Mouse (Mus musculus) heart, adult 11 months (tissue): Measurements from ENCODE around the gene Adam33.

Experiments used
- DNase-seq: peaks from one replicate; pipeline ENCODE4 v3.0.0; 2022

Adam33 gene

DNA sequence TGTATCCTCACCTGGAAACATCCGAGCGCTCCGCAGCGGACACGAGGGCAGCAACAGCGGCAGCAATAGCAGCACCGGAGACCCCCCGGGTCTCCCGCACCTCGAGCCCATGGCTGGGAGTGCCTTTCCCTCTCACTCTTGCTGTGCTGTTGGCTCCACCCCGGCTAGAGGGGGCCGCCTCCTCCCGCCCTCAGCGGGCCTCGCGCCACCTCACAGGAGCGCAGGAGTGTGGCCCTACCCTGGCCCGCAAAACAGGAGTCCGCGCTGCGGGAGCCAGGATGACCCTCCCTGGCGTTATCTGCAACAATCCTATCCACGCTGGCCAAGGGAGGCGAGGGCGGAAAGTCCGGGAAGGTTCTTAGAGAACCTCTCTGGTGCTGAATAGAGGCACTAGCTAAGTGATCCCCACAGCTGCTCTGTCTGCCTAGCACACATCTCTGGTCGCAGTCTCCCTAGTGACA is at the start of gene Adam33:
Gene Adam33 (minus strand): TSS at position 411 of the 461 bp plus-strand sequence.
- DNase-seq, result no peak

DNA sequence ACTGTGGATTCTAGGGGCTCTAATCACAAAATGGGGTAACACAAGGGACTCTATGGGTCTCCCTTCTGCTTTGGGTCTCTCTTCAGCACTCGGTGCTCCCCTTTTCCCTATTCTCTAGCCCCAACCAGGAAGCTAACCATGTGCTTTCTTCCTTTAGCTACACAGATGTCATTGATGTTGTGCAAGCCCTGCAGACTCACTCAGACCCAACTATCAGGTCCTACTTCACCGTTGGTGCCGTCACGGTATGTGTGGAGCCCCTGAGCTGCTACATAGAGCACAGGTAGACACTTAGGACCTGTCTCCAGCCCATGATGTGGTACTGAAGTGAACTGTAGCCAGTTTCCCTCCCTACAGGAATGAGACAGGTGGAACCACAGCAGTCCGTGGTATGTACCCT is 42.4 kb upstream of the Adam33 start:
- peak; percentile 88 for DNase-seq

DNA sequence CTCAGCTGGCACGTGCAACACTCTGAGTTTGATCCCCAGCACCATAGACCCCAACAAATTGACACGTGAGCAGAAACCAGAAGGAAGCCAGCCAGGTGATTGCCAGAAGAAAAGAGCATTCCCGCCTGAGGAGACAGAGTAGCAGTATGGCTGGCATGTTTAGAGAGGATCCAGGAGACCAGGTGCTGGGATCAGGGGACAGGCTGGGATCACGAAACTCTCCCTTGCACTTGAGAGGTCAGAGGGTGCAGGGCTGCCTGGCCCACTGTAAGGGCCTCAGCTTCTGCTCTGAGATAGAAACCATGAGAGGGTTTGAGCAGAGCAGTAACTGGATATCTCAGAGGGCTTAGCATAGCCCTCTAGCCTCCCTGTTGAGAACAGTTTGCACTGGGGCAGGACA is 41.4 kb upstream of the Adam33 start:
- DNase-seq, result peak; percentile 90

DNA sequence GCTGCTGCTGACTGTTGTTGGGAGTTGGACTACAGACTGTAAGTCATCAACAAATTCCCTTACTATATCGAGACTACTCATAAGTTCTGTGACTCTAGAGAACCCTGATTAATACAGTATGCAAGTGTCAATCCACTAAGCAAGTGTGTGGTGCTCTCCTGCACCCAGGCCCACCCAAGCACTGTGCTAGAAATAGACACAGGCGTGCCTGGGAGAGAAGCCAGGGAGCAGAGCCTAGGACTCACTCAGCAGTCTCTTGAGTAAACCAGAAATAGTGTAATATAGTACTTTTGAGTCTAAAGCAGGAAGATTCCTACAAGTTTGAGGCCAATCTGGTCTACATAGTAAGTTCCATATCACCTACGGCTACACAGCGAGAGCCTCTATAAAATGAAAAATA is 40.4 kb upstream of the Adam33 start:
- DNase-seq, result peak; percentile 94

DNA sequence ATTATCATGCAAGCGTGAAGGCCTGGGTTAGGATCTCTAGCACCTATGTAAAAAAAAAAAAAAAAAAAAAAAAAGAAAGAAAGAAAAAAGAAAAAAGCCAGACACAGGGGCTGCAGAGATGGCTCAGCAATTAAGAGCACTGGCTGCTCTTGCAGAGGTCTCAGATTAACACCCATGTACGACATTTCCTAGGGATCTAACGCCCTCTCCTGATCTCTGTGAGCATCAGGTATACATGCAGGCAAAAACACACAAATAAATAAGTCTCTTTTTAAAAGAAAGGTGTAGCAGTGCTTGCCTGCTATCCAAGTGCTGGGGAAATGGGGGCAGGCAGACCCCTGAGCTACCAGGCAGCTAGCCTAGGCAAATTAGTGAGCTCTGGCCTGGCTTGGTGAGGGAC is 37.9 kb upstream of the Adam33 start:
- DNase-seq, result no peak

DNA sequence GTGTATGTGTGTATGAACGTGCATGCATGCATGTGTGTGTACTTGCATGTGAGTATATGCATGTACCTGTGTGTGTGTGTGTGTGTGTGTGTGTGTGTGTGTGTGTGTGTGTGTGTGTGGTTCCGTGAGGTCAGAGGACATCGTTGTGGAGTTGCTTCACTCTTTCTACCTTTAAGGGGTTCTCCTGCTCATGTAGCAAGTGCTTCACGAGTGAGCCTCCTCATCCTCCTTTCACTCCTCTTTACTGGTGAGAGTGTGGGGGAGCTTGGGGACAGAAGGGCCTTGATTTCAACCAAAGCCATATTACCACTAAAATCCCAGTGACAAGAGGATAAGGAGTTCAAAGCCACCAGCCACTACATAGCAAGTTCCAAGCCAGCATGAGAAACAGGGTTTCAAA is 33.5 kb upstream of the Adam33 start:
- DNase-seq, result peak; percentile 64

DNA sequence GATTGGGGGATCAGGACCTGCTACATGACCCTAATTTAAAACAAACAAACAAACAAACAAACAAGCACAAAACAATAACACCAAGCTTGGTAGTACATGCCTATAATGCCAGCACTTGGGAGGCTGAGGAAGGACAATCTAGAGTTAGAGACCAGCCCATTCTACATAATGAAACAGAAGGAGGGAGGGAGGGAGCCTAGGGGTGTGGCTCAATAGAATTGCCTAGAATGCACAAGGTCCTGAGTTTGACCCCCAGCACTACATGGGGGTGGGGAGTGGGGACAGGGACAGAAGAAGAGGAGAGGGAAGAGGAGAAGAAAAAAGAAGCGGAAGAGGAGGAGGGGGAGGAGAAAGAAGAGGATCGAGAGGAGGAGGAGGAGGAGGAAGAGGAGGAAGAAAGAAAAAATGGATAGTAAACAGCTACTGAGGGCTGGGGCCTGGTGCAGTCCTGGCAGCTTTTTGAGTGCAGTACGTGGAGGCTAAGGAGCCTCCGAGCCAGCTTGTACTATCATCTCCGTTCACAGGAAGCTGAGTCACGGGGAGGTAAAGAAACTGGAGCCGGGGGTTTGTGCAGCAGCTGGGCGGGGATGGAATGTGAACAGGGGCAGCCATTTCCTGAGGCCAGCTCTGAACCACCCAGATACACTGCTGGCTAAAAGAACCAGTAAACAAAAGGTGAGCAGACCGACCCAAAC is 32.6 kb upstream of the Adam33 start:
- DNase-seq, result peak; percentile 99

DNA sequence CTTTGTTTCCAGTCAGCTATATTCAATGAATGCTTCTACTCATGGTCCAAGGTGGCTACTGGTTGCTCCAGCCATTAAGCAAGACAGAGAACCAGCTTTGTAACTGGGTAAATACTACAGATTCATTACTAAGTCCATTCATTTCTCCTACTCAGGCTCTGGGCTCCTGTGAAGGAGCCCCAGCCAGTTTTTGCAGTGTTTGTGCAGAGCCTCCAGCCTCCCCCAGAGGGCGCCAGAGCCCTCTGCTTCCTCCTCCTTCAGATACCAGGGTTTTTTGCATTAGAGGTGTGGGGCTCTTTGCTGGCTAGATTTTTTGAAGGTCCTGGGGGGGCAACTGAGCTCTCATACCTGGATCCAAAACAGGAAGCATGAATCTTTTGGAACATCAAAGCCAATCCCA is 31.2 kb upstream of the Adam33 start:
- peak; percentile 97 for DNase-seq

DNA sequence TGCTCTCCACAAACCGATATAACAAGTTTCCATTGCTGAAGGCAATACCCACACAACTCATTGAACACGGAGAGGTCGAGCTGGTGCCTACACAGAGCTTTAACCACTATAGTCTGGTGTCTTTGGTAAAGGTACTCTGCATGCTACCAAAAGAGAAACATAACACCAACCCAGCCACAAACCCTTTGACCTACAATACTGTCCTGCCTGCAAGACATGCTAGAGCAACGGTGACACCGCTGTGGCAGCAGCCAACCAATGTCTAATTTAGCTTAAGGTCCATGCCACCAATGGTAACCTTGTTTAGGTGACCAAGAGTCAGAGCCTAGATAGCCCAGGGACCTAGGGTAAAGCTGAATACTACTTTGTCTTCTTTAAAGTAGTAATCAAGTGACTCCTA is 30.0 kb upstream of the Adam33 start:
- DNase-seq, result peak; percentile 65

DNA sequence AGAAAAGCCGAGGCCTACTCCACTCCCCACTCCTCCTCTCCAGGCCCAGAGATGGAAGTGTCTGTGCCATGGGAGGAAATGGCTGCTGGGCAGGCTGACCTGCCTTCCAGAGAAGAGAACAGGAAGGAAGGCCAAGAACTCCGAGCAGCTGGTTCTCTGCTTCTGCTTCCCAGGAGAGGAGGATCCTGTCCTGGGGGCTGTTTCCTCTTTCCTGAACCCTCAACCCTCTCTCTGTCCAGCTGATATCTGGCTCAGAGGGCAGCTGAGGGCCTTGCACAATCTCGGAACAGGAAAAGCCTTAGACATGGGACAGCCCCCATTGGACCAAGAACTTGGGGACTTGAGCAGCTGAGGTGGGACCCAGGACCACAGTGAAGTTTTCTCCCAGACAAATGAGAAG is 27.2 kb upstream of the Adam33 start:
- DNase-seq, result peak; percentile 99

DNA sequence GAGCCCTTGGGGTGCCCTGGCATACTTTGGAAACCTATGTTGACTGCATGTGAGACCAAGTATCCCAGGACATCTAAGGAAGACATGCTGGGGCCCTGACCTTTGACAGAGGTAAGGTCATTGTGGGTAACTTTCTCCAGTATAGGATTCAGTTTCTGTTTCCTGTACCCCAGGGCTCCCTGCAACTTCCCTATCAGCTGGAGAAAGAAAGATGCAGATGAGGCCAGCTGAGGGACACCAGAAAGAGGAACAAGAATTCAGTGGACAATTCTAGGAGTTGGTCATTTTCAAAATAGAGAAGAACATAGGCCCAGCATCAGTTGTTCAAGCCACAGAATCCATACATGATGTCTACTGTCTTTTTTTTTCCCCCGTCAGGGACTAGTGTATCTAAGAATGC is 26.0 kb upstream of the Adam33 start:
- DNase-seq, result peak; percentile 95

DNA sequence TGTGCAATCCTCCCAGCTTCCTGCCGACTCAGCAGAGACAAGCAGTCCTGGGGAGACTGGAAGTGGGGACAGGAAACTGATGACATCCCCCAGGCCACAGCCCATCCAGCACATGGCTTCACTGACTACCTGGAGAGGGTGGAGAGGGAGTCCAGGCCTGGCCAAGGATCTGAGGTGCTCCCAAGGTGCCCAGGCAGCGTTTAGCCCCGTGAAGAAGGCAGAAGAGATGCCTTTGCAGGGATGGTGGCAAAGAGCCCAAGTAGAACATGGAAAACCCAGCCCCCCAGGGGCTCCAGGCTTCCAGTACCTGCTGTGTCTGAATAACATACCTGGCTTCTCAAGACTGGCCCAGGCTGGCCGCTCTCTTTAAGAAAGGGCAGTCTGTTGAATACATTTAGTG is 25.0 kb upstream of the Adam33 start:
- peak; percentile 93 for DNase-seq

DNA sequence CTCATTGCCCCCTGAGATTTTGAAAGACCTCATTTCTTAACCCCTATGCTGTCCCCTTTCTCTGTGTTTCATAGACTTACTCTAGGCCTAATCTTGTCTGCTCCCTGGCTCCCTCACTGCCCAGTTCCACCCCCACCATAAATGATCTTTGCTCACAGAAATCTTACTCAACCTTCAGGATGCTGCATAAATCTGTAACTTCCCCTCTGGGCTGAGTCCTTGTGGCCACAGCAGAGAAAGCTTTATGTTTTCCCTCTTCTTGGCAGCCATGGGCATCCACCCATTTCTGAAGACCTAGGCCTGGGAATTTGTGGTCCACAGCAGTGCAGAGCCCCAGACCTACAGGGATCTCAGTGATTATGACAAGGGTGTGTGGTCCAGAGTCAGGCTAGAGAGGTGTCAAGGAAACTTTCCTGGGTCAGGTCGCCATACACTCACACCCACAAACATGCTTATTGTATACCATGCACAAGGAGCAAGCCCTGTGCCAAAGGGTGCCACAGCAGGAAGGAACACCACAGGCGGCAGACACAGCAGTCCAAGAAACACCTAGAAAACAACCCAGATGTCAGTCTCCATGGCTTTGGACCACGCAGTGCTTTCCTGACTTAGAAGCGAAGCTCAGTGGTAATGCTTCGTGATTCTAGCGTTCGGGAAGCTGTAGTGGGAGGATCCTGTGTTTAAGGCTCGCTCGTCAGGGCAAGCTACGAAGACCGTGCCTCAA is 23.2 kb upstream of the Adam33 start, which contains the start of gene Siglec1:
Gene Siglec1 (minus strand): TSS at position 99 of the 724 bp plus-strand sequence.
- DNase-seq, result peak; percentile 93

DNA sequence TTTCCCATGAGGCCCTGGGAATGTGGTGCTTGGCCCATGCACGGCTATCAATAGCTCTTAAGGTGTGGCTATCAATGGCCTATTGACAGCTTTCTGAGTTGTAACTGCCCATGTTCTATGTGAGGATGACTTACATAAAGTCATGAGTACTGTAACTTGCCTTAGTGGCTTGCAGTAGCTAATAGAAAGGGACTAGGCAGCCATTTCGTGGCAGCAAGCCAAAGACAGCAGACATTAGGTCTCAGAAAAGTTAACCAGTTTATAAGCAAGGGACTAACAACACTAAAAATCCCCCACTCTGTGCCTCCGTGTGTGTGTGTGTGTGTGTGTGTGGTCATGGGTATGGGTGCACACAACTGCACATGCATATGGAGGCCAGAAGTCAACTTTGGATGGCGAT is 20.6 kb upstream of the Adam33 start:
- DNase-seq, result no peak

DNA sequence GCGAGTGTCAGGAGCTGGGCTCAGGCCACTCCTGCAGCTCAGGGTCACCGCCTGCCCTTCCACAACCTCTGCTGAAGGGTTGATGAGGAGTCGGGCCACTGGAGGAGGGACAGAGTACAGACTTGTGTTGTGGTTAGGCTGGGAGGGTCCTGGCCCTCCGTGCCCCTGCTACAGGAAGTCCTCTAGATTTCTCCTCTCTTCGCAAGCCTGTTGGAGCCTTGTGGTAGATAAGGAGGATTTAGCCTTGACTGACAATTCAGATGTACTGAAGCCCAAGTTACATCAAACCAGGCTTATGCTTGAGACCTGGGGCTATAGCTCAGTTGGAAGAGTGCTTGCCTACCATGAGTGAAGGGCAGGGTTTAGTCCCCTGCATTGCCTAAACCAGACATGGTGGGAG is 16.9 kb upstream of the Adam33 start:
- DNase-seq, result no peak

DNA sequence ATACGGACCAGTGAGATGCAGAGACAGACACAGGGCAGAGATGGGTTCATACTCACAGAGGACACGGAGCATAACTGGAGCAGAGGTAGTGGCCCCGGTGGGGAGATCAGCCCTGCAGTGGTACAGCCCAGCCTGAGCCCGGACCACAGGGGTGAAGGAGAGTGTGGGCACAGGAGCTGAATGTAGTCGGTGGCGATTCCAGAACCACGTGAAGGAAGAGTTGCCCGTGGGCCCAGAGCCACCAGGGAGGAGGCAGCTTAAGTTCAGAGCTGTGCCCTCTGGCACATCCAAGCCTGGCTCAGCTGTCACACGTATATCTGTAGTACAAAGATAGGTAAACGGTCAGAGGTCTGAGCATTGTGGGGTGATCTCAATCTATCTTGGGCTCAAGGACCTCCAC is 8.9 kb upstream of the Adam33 start:
- peak; percentile 87 for DNase-seq

DNA sequence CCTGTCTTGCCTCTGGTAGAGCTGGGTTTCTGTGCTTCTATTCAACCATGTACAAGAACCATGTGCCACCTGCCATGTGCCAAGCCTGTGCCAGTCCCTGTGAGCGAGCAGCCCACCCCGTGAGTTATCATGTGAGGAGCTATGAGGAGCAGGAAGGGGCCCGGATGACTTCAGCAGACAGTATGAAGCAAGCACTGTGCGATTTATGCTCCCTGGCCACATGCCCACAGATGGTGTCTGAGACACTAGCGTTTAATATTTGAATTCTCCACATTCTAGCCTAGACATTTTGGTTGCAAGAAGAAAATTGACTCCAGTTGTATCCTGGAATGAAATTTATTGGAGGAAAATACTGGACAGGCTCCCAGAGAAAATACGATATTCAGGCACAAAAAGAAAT is 3.9 kb upstream of the Adam33 start:
- no peak for DNase-seq

DNA sequence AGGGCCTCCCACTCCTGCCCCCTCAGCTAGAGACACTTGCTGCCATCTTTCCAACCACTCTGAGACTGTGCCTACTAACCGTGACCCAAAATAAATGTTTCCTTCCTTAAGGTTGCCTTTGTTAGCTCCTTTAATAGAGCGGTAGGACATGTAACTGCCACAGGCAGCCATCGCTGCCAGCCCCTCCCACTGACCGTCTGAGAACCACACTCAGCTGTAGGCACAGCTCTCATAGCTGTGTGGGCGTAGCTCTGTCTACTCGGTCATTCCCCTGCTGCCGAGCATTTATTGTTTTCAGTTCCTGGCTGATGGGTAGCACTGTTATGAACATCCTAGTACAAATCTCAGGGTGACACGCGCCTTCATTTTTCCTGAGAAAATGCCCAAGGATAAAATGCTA is 2.7 kb upstream of the Adam33 start:
- no peak for DNase-seq

DNA sequence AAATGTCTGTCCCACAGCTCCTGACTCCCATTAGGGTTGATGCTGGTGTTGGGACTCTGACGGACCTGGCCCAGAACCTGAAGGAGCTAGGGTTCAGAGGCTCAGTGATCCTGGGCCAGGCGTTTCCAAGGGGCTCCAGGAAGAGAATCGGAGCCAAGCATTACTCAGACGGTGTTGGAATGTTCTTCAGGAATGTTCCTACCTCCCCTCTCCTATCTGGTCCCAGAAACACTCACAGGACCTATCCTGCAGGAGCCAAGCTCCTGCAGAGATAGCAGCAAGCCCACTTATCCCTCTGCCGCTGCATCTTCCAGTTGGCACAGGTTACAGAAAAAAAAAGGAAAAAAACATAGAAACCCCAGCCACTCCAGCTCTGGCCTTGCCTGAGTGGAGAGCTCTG is 2.0 kb downstream of the Adam33 start:
- DNase-seq, result no peak

DNA sequence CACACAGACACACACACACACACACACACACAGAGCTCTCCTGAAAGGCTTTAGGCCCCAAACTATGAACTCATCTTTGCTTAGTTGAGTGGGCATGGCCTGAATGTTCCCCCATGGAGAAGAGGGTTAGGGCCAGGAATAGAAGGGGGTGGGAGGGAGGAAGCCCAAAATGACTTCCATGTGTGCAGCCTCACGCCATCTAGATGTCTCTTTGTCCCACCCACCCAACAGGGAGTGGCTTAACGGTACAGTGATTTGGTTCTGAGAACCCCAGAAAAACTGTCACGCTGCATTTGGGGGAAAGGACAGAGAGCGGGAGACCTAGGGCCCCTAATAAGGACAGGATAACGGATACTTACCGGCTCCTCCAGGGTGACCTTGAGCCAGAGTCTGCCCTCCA is 2.8 kb downstream of the Adam33 start:
- no peak for DNase-seq

DNA sequence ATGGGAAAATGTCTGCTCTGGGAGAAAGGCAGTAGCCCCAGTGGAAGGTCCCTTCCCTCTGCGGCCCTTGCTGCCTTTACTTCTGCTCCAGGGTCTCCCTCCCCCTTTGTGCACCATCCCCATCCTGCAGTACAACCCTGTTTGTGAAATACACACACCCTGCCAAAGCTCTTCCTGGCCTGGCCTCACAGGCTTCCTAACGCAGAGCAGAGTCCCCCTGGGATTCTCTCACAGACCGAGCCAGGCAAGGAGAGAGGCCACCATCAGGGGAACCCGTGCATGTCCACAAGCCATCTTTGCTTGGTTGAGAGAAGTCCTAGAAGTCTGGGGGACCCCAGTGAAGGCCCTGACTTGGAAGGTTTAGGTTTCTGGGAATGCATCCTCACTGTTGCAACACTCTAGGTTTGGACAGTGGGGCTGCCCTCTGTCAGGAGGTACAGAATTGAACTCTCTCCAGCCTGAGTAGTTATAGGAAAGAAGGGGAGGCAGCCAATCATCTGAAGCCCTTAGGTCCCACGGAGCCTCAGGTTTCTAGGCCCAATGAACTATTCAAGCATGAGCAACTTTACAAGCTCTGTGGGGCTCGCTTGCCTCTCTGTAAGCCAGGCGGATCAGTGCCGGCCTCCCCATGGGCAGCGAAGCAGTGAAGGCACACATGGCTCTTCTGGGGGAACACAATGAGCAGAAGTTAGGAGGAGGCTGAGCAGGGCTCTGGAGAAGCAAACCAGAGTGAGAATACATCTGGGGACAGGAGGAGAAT is 3.7 kb downstream of the Adam33 start:
- DNase-seq, result peak; percentile 98

DNA sequence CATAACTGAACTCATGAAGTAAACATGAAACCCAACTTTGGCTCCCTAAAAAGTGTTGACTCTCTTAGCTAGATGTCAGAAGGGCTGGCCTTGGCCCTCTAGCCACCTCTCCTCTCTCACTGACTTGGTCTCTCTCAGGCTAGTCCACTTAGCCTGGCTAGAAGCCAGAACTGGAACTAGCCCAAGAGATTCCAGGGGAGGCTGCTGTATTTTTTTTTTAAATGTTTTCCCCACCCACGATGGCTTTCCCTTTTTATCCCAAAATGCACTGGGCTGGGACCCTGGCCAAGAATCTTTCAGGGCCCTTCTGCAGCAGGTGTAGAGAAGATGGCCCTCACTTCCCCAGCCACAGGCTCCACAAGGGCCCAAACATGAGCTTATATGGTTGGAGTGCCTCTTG is 4.2 kb downstream of the Adam33 start:
- DNase-seq, result peak; percentile 98

DNA sequence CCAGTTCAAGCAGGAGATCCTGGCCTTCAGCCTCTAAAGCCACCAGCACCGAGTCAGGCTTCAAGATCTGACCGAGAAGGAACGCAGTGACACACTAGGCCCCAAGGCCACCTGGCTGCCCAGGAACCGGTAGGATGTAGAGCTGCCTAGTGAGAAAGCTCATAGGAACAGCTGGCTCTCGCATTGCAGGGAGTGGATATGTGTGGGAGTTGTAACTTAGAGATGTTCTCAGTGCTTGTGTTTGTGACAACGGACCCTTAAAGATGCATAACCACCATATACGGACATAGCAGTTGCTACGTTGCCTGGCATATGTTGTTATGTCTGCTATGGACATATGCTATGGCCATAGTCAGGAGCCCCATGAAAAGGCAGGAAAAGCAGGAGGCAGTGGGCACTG is 4.9 kb downstream of the Adam33 start:
- no peak for DNase-seq

DNA sequence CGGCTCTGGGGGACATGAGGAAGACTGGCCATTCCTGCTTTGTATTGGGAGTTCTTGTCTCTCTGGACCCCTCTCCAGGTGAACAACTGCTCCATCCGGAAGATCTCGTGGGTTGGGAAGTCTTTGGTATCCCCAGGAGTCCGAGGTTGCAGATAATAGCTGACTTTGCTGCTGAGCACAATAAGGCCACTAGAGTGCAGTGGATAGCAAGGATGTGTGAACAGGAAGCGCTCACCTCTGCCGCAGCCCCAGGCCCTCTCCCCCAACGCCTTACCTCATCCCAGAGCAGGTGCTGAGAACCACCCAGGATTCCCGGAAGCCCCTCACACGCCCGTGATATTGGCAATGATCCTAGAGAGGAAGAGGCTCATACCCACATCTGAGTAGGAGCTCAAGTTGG is 7.4 kb downstream of the Adam33 start:
- DNase-seq, result peak; percentile 91
